Mouse (Mus musculus): ENCODE measurements around the gene Csrnp1. TPM values are rescaled to one million over a fixed set of nuclear protein-coding genes. Genes with fewer than 3 reads are reported as not detected.

Gene Csrnp1
- polyA plus RNA-seq, 1 experiment = 0.23 TPM

- Histone ChIP-seq H3K4me1 (ENCODE audit: control insufficient read depth) (peaks cover 11% of the 10 kb centered on the region), H3K27me3 (ENCODE audit: control insufficient read depth) (no peaks in the 10 kb centered on the region), H3K9me3 (ENCODE audit: control insufficient read depth, low read length) (no peaks in the 10 kb centered on the region; the same call in 1 of the 2 replicates), H3K36me3 (ENCODE audit: control insufficient read depth) (peaks cover 12% of the 10 kb centered on the region; the same call in 1 of the 2 replicates), H3K4me3 (replicated peaks) (no peak overlapping the region)
- TF ChIP-seq GATA1 (IDR thresholded peaks at IDR 0.05; ENCODE audit: low read length) = no peak
- no peak for TF ChIP-seq TAL1 (IDR thresholded peaks at IDR 0.05; ENCODE audit: low read length)
Measured at GRCm38 (mm10) chr9:119974609-119975008, 9.8 kb downstream of the Csrnp1 start.

GRCm38 (mm10) chr9:119973869-119974520 lies 10.5 kb downstream of the Csrnp1 start:
- Histone ChIP-seq H3K9me3 (ENCODE audit: control insufficient read depth, low read length) (no peaks in the 10 kb centered on the region; the same call in 1 of the 2 replicates), H3K4me3 (replicated peaks) (no peak overlapping the region), H3K36me3 (ENCODE audit: control insufficient read depth) (peaks cover 12% of the 10 kb centered on the region; the same call in 1 of the 2 replicates), H3K27me3 (ENCODE audit: control insufficient read depth) (no peaks in the 10 kb centered on the region), H3K4me1 (ENCODE audit: control insufficient read depth) (peaks cover 11% of the 10 kb centered on the region)
- TF ChIP-seq GATA1 (IDR thresholded peaks at IDR 0.05; ENCODE audit: low read length) = no peak
- no peak for TF ChIP-seq TAL1 (IDR thresholded peaks at IDR 0.05; ENCODE audit: low read length)

GRCm38 (mm10) chr9:119973281-119973680 lies 11.2 kb downstream of the Csrnp1 start:
- Histone ChIP-seq H3K27me3 (ENCODE audit: control insufficient read depth) (no peaks in the 10 kb centered on the region), H3K4me3 (replicated peaks) (no peak overlapping the region), H3K36me3 (ENCODE audit: control insufficient read depth) (peaks cover 12% of the 10 kb centered on the region; the same call in 1 of the 2 replicates), H3K9me3 (ENCODE audit: control insufficient read depth, low read length) (no peaks in the 10 kb centered on the region; the same call in 1 of the 2 replicates), H3K4me1 (ENCODE audit: control insufficient read depth) (peaks cover 10% of the 10 kb centered on the region)
- no peak for TF ChIP-seq GATA1 (IDR thresholded peaks at IDR 0.05; ENCODE audit: low read length)

DNA sequence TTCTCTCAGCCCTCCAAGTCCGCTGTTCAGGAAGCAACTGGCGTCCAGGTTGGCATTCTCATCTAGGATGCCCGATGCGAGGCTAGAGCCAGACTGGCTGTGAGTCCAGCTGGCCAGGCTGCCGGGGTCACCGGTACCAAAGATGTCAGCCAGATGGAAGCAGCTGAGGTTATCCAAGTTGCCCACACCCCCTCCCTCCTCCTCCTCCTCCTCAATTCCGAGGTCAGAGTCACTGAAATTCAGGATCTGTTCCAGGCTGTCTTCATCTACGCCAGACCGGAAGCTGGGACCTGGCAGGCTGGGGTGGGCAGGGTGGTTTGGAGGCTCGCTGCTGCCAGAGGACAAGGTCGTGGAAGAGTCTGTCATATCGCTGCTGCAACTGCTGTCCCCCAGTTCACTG lies 11.9 kb downstream of the Csrnp1 start:
- peaks cover 7% of the 10 kb centered on the region for H3K4me1 ChIP-seq (ENCODE audit: control insufficient read depth)
- no peak overlapping the region for H3K4me3 ChIP-seq (replicated peaks)
- TF ChIP-seq GATA1 (IDR thresholded peaks at IDR 0.05; ENCODE audit: low read length) (no peak), TAL1 (IDR thresholded peaks at IDR 0.05; ENCODE audit: low read length) (no peak)
- peaks cover 12% of the 10 kb centered on the region; the same call in 1 of the 2 replicates for H3K36me3 ChIP-seq (ENCODE audit: control insufficient read depth)
- no peaks in the 10 kb centered on the region; the same call in 1 of the 2 replicates for H3K9me3 ChIP-seq (ENCODE audit: control insufficient read depth, low read length)
- no peaks in the 10 kb centered on the region for H3K27me3 ChIP-seq (ENCODE audit: control insufficient read depth)

GRCm38 (mm10) chr9:119972166-119972565 lies 12.3 kb downstream of the Csrnp1 start:
- Histone ChIP-seq H3K27me3 (ENCODE audit: control insufficient read depth) (no peaks in the 10 kb centered on the region), H3K4me1 (ENCODE audit: control insufficient read depth) (peaks cover 6% of the 10 kb centered on the region), H3K9me3 (ENCODE audit: control insufficient read depth, low read length) (no peaks in the 10 kb centered on the region; the same call in 1 of the 2 replicates), H3K4me3 (replicated peaks) (no peak overlapping the region), H3K36me3 (ENCODE audit: control insufficient read depth) (peaks cover 12% of the 10 kb centered on the region; the same call in 1 of the 2 replicates)
- no peak for TF ChIP-seq GATA1 (IDR thresholded peaks at IDR 0.05; ENCODE audit: low read length)
- no peak for TF ChIP-seq TAL1 (IDR thresholded peaks at IDR 0.05; ENCODE audit: low read length)

DNA sequence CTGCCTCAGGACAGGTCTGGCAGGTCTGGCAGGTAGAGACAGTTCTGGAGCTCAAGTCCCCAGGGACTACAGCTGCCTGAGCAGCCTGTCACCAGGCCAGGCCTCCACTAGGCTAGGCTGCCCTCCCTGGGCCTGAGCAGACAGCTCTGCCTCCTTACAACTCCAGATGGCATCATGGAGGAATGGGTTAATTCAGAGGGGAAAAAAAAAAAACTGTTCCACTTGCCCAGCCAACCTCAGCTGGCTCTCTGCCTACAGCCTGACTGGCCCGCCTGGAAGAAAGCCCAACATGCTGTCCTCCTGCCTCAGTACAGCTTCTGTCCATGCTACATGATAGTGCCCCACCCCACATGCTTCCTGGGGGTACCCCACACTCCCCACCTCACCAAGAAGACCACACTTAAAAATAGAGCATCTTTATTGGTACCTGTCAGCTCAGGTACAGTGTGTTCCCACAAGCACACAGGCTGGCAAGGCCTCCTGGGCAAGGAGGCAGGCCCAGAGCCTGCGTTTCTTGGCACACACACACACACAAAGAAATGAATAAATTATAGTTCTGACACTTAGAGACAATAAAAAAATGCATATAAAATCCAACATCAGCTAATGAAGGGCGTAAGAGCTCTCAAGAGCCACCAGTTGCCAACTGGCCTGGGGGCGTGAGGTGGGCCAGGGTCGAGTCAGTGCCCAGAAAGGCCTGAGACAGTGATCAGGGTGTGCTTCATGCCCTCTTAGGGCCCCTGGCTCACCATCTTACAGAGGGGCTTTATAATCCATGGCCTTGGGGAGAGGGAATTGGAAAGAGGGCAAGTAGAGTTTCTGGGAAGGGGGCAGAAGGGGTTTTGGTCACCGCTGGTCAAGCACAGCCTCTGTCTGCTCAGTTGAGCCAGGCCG lies 13.4 kb downstream of the Csrnp1 start:
- no peak overlapping the region for H3K4me3 ChIP-seq (replicated peaks)
- H3K4me1 ChIP-seq (ENCODE audit: control insufficient read depth) = no peaks in the 10 kb centered on the region
- no peaks in the 10 kb centered on the region; the same call in 1 of the 2 replicates for H3K9me3 ChIP-seq (ENCODE audit: control insufficient read depth, low read length)
- no peak for TF ChIP-seq GATA1 (IDR thresholded peaks at IDR 0.05; ENCODE audit: low read length)
- no peak for TF ChIP-seq TAL1 (IDR thresholded peaks at IDR 0.05; ENCODE audit: low read length)
- no peaks in the 10 kb centered on the region for H3K27me3 ChIP-seq (ENCODE audit: control insufficient read depth)
- peaks cover 12% of the 10 kb centered on the region; the same call in 1 of the 2 replicates for H3K36me3 ChIP-seq (ENCODE audit: control insufficient read depth)

GRCm38 (mm10) chr9:119970221-119970620 lies 14.2 kb downstream of the Csrnp1 start:
- Histone ChIP-seq H3K27me3 (ENCODE audit: control insufficient read depth) (no peaks in the 10 kb centered on the region), H3K4me1 (ENCODE audit: control insufficient read depth) (no peaks in the 10 kb centered on the region), H3K9me3 (ENCODE audit: control insufficient read depth, low read length) (no peaks in the 10 kb centered on the region; the same call in 1 of the 2 replicates), H3K36me3 (ENCODE audit: control insufficient read depth) (peaks cover 12% of the 10 kb centered on the region; the same call in 1 of the 2 replicates), H3K4me3 (replicated peaks) (no peak overlapping the region)
- no peak for TF ChIP-seq TAL1 (IDR thresholded peaks at IDR 0.05; ENCODE audit: low read length)
- no peak for TF ChIP-seq GATA1 (IDR thresholded peaks at IDR 0.05; ENCODE audit: low read length)

GRCm38 (mm10) chr9:119969811-119970210 lies 14.6 kb downstream of the Csrnp1 start:
- no peak for TF ChIP-seq GATA1 (IDR thresholded peaks at IDR 0.05; ENCODE audit: low read length)
- TF ChIP-seq TAL1 (IDR thresholded peaks at IDR 0.05; ENCODE audit: low read length) = no peak
- Histone ChIP-seq H3K4me3 (replicated peaks) (no peak overlapping the region), H3K4me1 (ENCODE audit: control insufficient read depth) (no peaks in the 10 kb centered on the region), H3K9me3 (ENCODE audit: control insufficient read depth, low read length) (no peaks in the 10 kb centered on the region; the same call in 1 of the 2 replicates), H3K36me3 (ENCODE audit: control insufficient read depth) (peaks cover 12% of the 10 kb centered on the region; the same call in 1 of the 2 replicates), H3K27me3 (ENCODE audit: control insufficient read depth) (no peaks in the 10 kb centered on the region)

Data from erythroblast, embryonic 14.5 days (primary cell).